Mouse (Mus musculus) large intestine, adult 2 months (tissue): ENCODE data around the gene C2cd5. TPM values are rescaled to one million over a fixed set of nuclear protein-coding genes. Genes with fewer than 3 reads are reported as not detected.
"Not testable (repeated sequence)": the region's sequence is repeated elsewhere in the genome, so short reads cannot be mapped to it uniquely, and the experiment has no call there.

ENCODE experiments used
- DNase-seq: peaks from one replicate; pipeline ENCODE4 v3.0.0-alpha.2; 2012; ENCODE audit warnings: low read depth, low spot score
- WGBS: fragments of 180-500 bp; shearing (Covaris S2); methylation state at CpG from one replicate; pipeline ENCODE4 v1.1.7; 2018; 5-methylcytosine and 5-hydroxymethylcytosine counted together
- polyA plus RNA-seq: library from polyadenylated mRNA; depleted of rRNA; stranded (reverse); fragments of >200 nt; gene quantifications from 2 replicates; pipeline ENCODE4 v1.2.3, GENCODE M21; 2012

C2cd5 gene
- polyA plus RNA-seq, 1 experiment: 14.5 TPM

- DNase-seq: no peak
- WGBS: 82% methylated on average over 9 of the region's 9 CpGs
These were observed 109.4 kb downstream of the C2cd5 start for GRCm38 (mm10) chr6:142990516-142990915.

GRCm38 (mm10) chr6:142989495-142989894, 110.4 kb downstream of the C2cd5 start:
- peak; percentile 35 for DNase-seq
- WGBS: 49% methylated on average over 13 of the region's 13 CpGs

DNA sequence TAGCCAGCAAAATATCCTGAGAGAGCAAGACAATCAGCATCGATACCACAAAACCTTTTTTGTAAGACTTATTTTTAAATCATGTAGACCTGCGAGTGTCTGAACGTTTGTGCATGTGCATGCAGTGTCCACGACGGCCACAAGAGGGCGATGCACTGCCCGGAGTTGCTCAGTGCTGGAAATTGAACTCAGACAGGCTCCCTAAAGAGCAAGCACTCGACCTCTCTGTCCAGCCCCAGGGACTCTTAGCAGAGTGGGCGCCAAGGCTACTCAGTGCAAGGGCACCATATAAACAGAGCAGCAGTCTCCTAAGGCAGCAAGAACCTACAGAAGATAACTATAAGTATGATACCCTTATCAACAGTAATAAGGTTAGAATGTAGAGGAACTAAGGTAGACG, 111.2 kb downstream of the C2cd5 start:
- no peak for DNase-seq
- WGBS: 31% methylated on average over 10 of the region's 10 CpGs

GRCm38 (mm10) chr6:142988231-142988630, 111.7 kb downstream of the C2cd5 start:
- 74% methylated on average over 6 of the region's 6 CpGs for WGBS
- no peak for DNase-seq

- WGBS: 77% methylated on average over 6 of the region's 6 CpGs
- no peak for DNase-seq
These were observed 112.3 kb downstream of the C2cd5 start for GRCm38 (mm10) chr6:142987616-142988015.

DNA sequence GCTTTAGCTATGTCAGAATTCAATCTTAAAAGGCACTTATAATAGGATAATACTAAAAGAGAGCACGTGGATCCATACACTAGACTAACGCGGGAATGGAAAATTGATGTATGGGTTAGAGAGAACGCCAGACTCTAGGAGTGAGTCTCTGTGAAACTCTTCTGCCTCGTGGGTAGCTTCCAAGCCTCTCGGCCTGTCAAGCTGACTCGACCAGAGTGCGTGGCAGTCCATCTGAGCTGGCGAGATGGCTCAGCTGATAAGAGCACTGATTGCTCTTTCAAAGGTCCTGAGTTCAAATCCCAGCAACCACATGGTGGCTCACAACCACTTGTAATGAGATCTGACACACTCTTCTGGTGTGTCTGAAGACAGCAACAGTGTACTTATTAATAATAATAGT, 113.2 kb downstream of the C2cd5 start:
- WGBS: 83% methylated on average over 9 of the region's 9 CpGs
- DNase-seq: not testable (repeated sequence)

GRCm38 (mm10) chr6:142985561-142986238, 114.2 kb downstream of the C2cd5 start:
- DNase-seq: not testable (repeated sequence)
- 68% methylated on average over 9 of the region's 9 CpGs for WGBS

- DNase-seq: no peak
These were observed 120.0 kb downstream of the C2cd5 start for GRCm38 (mm10) chr6:142979665-142980660.

GRCm38 (mm10) chr6:142977221-142977620, 122.7 kb downstream of the C2cd5 start:
- 34% methylated on average over 1 of the region's 1 CpGs for WGBS
- no peak for DNase-seq

More at GRCm38 (mm10) chr6:142979665-142980660, 120.0 kb downstream of the C2cd5 start:
- WGBS: 30% methylated on average over 6 of the region's 6 CpGs

DNA sequence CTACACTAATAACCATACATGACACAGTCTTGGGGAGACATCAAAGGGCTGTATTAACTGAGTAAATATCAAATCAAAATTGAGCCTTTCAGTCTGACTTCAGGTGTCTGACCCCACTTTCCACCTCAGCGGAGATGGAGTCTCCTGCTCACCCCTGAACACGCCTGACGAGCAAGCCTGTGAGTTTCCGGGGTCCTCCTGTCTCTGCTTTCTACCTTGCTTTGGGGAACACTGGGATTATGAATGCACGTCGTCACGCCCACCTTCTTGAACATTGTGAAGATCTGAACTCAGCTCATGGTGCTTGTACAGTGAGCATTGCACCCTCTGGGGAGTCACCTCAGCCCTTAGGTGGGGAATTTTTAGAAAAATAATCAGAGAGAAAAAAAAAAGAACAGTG, 126.7 kb downstream of the C2cd5 start:
- no peak for DNase-seq
- 89% methylated on average over 7 of the region's 7 CpGs for WGBS

DNA sequence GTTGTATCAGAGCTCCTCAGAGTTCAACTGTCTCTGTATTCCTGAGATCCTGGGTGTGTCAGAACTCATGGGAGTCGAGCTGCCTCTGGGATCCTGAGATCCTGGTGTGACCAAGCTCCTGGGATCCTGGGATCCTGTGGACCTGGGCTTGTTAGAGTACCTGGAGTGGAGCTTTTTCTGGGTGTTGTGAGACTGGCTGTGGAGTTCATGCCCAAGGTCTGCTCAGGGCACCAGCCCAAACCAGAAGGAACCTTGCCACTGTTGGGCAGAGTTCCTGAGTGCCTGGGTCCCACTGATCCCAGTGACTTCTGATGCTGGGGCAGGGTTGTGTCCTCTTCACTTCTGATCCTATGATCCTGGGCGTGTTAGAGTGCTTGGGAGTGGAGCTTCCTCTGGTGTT, 127.7 kb downstream of the C2cd5 start:
- no peak for DNase-seq
- 46% methylated on average over 2 of the region's 2 CpGs for WGBS

- 91% methylated on average over 1 of the region's 1 CpGs for WGBS
- no peak for DNase-seq
These were observed 132.5 kb downstream of the C2cd5 start for GRCm38 (mm10) chr6:142967407-142967806.

- 2% methylated on average over 39 of the region's 39 CpGs for WGBS
- DNase-seq: no peak
These were observed 135.2 kb downstream of the C2cd5 start for GRCm38 (mm10) chr6:142964531-142965385.

DNA sequence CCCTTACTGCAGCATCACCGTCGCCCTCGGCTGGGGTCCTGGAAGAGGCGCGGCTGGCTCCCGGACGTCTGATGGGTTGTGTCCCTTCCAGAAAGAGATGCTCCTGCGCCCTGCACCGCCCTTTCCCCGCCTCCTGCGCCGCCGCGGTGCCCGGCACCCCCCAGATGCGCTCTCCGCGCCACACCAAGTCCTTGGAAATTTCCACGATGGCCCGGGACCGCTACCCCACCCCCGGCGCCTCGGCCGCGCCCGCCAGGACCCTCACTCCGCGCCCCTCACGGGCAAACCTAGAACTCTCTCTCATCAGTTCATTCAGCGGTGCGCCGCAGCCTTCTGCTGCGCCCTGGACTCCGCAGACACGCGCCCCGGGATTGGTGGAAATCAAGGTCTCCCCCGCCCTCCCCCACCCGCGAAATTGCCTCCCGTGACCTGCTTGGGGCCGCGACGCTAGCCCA, 135.8 kb downstream of the C2cd5 start, which contains the start of gene St8sia1:
Gene St8sia1 (minus strand): TSS at position 377 of the 455 bp plus-strand sequence.
- no peak for DNase-seq
- WGBS: 2% methylated on average over 45 of the region's 45 CpGs

GRCm38 (mm10) chr6:142963480-142964075, 136.4 kb downstream of the C2cd5 start:
- 26% methylated on average over 30 of the region's 30 CpGs for WGBS
- DNase-seq: no peak

GRCm38 (mm10) chr6:142962881-142963280, 137.1 kb downstream of the C2cd5 start:
- WGBS: 89% methylated on average over 14 of the region's 14 CpGs
- DNase-seq: no peak

GRCm38 (mm10) chr6:142962476-142962875, 137.5 kb downstream of the C2cd5 start:
- WGBS: 57% methylated on average over 10 of the region's 10 CpGs
- DNase-seq: no peak

DNA sequence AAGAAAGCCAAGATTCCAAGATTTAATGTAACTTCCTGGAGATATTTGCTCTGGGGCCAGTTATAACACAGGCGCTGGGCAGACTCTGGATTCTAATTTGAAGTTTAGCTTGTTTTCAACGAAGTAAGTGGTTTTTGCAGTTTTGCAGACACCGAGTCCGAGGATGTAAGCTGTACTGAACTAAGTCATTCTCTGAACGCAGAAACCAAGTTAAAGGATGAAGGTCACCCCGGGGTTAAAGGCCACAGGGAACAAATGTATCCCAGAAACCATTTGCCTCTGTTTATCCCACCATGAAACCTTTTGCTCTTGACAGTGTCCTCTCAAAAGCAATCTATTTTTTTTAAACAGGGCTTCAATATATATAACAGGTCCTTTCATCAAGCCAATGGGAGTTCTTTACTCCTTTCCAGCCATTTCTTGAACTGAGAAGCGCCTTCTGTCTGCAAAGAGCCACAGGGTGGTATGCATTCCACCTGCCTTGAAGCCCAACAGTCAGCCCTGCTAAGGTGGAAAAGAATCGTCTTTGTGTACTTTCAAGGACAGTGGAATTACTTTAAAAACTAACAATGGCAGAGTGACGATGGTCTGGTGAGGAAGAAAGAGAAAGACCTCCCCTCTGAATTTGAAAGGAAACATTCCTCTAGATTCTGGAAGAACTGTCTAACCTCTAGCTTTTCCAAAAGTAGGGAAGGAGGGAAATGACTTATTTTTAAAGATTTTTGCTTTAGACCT, 138.1 kb downstream of the C2cd5 start:
- WGBS: 66% methylated on average over 9 of the region's 9 CpGs
- no peak for DNase-seq
